Mouse (Mus musculus): ENCODE data around the gene Ctnnd2.

The Ctnnd2 gene

DNA sequence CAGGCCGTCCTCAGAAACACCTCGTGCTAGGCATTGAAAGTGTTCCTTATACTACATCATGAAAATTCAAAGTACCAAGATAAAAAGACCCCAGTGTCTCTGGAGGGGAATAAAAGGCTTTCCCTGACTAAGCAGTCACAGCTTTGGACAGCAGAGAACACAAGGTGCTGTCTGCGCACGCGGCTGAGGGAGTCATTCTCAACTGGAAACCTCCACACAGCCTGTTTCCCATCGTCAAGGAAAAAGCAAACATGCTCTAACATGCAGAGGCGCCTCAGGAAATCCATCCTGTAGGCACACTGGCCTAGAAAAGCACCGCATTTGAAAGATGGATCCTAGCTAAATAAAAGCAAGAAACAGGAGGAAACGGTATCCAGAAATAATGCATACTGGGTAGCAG, 483.0 kb downstream of the Ctnnd2 start:
- DNase-seq, result no peak

GRCm38 (mm10) chr15:30657588-30657987, 485.2 kb downstream of the Ctnnd2 start:
- DNase-seq, result no peak

DNA sequence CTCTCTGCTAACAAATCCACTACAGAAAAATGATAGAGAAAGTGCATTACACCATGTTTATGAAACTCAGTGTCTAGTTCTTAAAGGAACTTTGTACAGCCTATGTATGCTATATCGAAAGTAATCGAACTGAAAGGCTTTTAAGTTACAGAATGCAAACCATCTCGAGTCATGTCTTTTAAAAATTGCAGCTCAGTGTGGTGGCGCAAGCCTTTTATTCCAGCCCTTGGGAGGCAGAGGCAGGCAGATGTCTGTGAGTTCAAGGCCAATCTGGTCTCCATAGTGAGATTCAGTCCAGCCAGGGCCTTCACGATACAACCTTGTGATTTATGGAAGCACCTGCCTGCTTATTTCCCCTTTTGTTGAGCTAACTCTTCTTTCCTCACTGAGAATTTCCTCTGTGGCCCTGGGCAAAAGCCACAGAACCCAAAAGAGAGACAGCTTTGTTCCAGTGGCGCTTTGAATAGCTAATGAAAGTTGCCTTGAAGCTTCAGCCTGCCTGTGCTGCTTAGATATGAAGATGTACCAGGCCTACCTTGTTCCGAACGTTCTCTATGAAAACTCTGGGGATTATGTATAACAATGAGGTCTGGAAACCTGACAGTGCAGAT, 488.3 kb downstream of the Ctnnd2 start:
- no peak for DNase-seq

DNA sequence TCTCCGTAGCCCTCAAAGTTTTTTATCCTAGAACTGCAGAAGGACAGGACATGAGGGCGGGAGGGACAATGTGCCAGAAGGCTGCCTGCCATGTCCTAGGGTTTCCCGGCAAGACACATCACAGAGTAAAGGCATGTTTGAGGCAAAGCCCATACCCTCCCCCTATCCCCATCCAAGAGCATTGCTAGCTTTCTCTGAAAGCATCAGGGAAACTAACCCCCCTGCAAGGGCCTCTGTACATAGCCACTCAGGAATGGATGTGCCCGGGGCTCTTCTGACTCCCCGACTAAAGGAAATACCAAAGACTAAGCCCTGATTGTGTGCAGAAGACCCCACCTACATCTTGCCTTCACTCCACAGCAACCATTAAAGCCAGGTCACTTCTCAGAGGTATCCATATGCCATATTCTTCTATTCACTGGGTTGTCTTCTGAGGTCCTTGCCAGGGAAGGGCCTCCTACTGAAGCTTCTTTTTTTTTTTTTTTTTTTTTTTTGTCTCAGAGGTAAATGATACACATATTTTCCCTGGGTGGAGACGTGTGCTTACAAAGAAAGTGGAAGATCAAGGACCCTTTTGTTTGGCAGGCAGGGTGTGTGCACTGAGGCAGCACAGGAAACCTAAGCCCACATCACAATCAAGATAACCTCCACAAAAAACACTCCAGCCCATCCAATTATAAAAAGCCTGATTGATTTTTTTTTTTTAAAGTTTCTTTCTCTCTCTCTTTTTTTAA, 489.5 kb downstream of the Ctnnd2 start:
- peak; percentile 13 to 16 for DNase-seq

DNA sequence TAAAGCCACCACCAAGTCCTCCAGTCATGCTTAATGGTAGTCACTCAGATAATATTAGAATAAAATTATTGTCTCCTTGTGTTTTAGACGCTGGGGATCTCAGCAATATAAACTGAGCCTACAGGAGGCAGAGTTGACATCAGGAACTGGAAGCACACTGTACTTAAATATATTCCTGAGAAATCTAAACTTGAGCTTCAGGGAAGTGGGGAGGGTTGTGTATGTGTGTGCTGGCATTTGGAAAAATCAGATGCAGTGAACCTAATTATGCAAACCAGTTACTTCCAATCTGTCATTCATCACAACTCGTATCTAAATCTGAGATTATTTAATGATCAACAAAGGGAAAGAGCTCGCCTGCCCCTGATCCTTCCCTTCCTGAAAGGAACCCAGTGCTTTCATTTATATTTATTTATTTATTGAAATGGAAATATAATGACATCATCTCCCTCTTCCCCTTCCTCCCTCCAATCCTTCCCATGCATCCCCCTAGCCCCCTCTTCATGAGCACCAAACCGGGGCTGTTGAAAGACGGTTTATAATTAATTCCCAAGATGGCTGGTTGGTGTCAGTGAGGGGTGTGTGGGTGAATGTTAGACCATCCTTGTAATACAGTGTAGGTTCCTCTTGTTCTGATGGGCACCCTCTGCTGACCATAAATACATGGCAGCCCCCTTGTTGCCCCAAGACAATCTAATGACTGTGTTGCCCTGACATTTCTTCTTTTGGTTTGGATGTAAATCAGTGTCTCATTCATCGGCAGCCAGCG, 495.6 kb downstream of the Ctnnd2 start:
- no peak for DNase-seq

DNA sequence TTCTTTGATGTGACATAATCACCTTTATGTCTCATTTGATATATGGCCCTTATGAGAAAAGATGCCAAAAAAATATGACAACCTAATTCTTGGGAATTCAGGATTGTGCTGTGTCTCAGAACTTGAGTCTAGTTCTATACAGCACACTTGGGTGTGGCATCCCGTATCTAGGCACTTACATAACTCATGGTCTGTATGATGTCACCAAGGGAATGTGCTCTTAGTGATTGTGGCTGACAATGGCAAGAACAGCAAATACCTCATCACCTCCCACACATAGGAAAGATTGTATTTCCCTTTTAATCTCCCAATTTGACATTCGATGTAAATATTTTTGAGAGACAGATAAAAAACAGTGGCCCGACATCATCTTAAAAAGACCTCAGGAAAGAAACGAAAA, 509.5 kb downstream of the Ctnnd2 start:
- DNase-seq, result no peak

DNA sequence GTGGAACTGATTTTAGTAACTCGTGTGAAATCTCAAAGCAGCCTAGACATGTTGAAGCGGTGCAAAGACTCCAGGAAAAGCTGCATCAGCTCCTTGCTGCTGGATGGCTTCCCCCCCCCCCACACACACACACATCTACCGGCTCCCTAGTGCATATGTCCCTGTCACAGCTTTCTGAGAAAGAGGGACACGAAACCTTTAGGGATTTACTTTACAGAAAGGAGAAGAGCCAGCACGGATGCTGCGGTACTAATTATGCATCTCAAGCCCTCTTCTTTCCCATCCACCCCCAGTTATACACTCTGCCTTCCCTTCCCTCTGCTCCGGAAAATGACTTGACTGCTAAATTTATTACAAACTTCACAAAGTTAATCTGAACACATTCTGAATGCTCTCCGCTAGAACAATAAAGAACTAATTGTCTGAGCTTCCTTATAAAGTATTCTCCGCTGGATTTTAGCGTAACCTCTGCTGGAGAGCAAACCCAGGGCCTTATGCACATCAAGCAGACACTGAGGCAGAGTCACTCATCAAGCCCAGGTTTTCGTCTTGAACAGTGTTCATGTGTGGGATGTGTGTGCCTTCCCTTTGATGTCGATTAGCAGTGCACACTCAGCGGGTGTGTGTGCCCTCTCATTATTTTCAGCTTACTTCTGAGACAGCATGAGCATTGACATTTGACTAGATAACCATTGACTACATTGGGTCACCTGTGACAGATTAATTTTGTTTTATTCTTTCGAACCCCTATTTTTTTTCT, 510.1 kb downstream of the Ctnnd2 start:
- no peak for DNase-seq

DNA sequence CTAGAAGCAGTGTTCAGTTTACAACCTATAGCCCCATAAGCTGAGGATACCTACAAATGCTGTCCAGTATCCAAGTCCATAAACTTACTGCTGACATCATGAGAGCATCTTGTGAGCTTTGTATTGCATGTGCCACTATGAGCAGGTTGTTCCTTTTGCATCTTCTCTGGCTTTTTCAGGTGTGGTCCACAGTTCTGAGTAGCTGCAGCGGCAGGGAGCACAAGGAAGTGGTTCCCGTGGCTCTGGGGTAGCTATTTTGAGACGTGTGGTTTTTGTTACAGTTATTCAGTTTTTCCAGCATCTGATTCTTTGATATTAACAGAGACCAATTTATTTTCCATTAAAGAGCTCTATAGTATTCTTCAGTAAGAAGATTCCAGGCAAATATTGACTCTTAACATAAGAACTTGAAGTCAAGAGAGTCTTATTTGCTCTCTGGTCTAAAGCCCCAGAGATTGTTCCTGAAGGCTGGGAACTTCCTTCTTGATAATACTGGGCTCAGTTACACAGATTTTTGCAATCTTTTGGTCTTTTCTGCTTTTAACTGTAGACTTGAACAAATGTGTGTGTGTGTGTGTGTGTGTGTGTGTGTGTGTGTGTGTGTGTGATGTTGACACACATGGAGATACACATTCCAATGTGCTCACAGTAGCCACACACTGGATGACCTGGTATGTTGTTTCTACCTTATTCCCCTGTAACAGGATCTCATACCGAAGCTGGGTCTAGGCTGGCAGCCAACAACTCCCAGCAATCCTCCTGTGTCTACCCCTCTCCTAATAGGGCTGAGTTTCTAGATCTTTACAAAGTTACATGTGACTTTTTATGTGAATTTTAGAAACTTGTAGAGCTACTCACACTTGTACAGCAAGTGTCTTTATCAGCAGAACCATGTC, 514.1 kb downstream of the Ctnnd2 start:
- no peak for DNase-seq

DNA sequence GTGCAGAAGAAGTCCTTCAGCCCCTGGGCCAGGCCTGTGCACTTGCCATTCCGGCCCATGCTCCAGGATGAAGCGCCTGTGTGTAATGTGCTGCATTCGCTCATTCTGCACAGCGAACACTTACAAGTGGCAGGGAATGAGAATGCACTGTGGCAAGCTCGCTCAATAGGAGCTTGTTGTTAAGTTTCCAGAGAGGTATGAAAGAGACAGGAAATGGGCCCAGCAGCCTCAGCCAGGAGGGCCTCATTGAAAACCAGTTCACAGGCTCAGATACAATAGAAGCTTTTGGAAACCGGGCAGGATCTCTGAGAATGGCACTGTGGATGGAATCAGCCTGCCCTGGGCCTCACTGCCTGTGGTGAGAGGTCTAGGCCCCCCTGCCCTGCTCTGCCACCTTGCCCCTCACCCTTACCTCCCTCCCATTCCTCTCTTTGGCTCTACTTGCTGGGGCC, 521.4 kb downstream of the Ctnnd2 start:
- DNase-seq, result peak in 1 of 2 experiments; percentile 27

GRCm38 (mm10) chr15:30694286-30694685, 521.9 kb downstream of the Ctnnd2 start:
- no peak for DNase-seq

DNA sequence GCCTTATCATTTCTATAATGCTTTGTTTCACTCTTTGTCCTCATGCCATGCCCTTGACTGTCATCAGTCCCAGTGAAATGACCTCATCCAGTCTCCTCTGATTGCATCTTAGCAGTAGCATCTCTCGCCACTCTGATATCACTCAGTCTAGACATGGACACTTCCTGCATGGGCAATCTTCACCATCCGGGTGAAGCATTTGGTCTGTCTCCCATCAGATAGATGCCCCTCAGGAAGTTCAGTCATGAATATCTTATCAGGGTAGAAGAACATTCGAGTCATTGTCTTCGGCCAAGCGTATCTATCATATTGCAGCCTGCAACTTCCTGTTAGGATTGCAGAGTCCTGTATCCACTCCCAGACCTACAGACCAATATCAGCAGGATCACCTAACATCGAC, 523.5 kb downstream of the Ctnnd2 start:
- no peak for DNase-seq

- peak; percentile 36 to 43 for DNase-seq
These were observed 525.0 kb downstream of the Ctnnd2 start for GRCm38 (mm10) chr15:30697356-30697755.

GRCm38 (mm10) chr15:30700762-30701161, 528.4 kb downstream of the Ctnnd2 start:
- peak in 1 of 2 experiments; percentile 10 for DNase-seq

GRCm38 (mm10) chr15:30701592-30701991, 529.2 kb downstream of the Ctnnd2 start:
- no peak for DNase-seq

DNA sequence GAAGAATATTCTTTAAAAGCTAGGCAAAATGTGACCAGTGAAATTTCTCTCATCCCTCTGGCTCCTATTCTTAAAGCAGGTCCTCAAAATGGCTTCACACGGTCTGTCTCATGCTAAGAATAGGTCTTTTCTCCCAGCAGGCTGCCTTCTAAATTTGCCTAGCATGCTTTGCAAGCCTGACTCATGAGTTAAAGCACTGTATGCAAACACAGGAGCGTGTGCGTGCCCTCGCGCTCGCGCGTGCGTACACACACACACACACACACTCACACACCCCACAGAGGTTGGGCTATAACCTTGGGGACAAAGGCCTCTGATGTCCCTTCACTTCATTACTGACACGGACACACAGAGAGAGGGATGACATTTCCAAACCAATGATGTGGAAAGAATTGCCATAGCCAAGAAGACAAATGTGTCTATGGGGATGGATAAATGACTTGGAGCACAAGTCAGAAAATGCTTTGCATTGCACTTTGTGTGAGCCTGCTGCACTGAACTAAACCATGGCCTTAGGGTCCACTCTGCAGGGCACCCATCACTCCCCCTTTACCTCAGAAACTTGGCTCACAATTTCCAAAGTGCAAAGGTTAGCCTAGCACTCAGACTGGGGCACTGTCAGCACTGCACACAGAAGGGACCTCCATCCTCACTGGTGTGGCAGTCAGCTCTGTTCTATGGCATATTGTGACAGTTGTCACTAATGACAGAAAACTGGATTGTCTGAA, 536.8 kb downstream of the Ctnnd2 start:
- DNase-seq, result peak; percentile 22 to 23

- DNase-seq, result no peak
These were observed 537.3 kb downstream of the Ctnnd2 start for GRCm38 (mm10) chr15:30709754-30710105.

DNA sequence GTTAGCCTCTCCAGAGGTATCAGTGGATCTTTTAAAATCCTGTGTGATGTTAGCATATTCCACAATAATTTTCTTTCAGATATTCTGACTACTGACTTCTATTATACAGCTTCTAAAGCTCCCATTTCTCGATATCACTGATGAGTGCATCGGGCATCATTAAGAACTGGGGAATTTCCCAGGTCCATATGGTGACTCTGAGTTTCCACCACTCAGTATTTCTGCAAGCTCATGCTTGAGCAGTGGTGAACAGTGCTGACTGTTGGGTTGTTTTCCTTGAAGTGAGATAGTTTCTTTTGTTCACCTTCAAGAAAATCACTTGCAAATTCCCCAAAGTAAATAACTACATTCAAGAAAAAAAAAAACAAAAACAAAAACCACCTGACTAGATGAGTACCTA, 542.4 kb downstream of the Ctnnd2 start:
- no peak for DNase-seq

DNA sequence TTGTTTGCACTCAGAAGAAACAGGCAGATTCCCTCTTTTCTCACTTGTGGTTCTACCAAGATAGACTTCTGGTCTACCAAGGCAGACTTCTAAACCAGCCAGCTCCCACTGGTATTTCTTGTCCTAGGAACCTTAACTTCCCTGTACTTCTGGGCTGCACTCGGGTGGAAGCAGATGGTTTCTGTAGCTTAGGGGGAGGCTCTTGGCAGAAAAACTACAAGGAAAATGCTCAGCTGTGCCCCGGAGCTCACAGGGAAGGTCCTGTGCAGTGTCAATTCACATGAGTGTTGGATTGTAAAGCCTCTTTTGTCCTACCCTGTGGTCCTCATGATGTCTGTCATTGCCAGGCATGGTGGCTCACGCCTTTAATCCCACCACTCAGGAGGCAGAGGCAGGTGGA, 546.4 kb downstream of the Ctnnd2 start:
- DNase-seq, result peak; percentile 37 to 53

DNA sequence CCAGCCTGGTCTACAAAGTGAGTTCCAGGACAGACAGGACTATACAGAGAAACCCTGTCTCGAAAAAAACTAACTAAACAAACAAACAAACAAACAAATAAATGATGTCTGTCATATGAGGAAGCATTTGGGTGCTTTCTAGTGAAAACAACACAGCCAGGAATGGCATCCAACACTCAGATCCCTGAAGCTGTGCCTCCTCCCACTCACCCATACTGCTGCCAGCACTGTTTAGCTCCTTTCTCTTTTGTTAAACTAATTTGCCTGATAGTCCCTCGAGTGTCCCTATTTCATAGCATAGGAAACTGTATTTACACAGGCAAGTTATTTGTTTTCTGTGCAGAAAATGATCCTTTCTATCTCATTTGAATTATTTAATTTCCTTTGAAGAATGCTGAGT, 546.8 kb downstream of the Ctnnd2 start:
- DNase-seq, result peak in 1 of 2 experiments; percentile 38

- DNase-seq, result no peak
These were observed 548.7 kb downstream of the Ctnnd2 start for GRCm38 (mm10) chr15:30721098-30721497.

DNA sequence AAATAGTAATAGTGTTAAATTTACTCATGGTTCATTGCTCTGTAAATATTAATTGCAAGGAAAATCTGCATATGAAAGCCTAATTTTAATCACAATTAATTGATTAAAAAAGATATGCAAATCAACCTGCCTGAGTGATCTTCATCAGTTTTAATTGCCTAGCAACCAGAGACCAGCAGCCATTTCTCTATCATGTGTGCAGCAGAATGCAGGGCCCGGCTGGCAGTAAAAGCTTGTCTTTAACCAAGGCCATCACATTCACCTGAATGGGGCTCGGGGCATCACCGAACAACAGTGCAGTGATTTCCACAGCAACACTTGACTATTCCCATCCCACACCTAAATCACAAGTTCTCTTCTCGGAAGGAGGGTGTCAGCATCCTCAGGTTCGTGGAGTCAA, 553.7 kb downstream of the Ctnnd2 start:
- DNase-seq, result no peak
